Mouse (Mus musculus) kidney, postnatal 14 days (tissue): ENCODE results near the gene Btnl4.
"Not testable (repeated sequence)": the region's sequence is repeated elsewhere in the genome, so short reads cannot be mapped to it uniquely, and the experiment has no call there.

Source experiments
- DNase-seq: peaks from one replicate; pipeline ENCODE4 v3.0.0; 2022; ENCODE audit warnings: mixed read lengths

Btnl4 gene

GRCm38 (mm10) chr17:34477238-34478013 lies at the start of gene Btnl4:
TSS of gene Btnl4 (minus strand) at chr17:34477318.
- not testable (repeated sequence) for DNase-seq

- no peak for DNase-seq
These were observed 41.9 kb upstream of the Btnl4 start for GRCm38 (mm10) chr17:34519001-34519400.

GRCm38 (mm10) chr17:34518571-34518970 lies 41.5 kb upstream of the Btnl4 start:
- DNase-seq: not testable (repeated sequence)

- no peak for DNase-seq
These were observed 40.7 kb upstream of the Btnl4 start for GRCm38 (mm10) chr17:34517795-34518194.

- no peak for DNase-seq
These were observed 40.1 kb upstream of the Btnl4 start, which contains the start of gene Btnl6 for GRCm38 (mm10) chr17:34517252-34517651. TSS of gene Btnl6 (minus strand) at chr17:34517352.

- DNase-seq: no peak
These were observed 39.4 kb upstream of the Btnl4 start for GRCm38 (mm10) chr17:34516514-34516913.

- peak; percentile 6 for DNase-seq
These were observed 34.6 kb upstream of the Btnl4 start for GRCm38 (mm10) chr17:34511723-34512122.

GRCm38 (mm10) chr17:34507591-34507990 lies 30.5 kb upstream of the Btnl4 start:
- DNase-seq: peak; percentile 4

GRCm38 (mm10) chr17:34497726-34498125 lies 20.6 kb upstream of the Btnl4 start:
- not testable (repeated sequence) for DNase-seq

GRCm38 (mm10) chr17:34497319-34497718 lies 20.2 kb upstream of the Btnl4 start:
- DNase-seq: not testable (repeated sequence)

- no peak for DNase-seq
These were observed 19.4 kb upstream of the Btnl4 start for GRCm38 (mm10) chr17:34496539-34496938.

- not testable (repeated sequence) for DNase-seq
These were observed 18.0 kb upstream of the Btnl4 start for GRCm38 (mm10) chr17:34495156-34495555.

GRCm38 (mm10) chr17:34492796-34493195 lies 15.7 kb upstream of the Btnl4 start:
- DNase-seq: no peak

GRCm38 (mm10) chr17:34476427-34476826 lies 691 bp downstream of the Btnl4 start:
- DNase-seq: no peak

- no peak for DNase-seq
These were observed 2.1 kb downstream of the Btnl4 start for GRCm38 (mm10) chr17:34475060-34475459.

GRCm38 (mm10) chr17:34470491-34470890 lies 6.6 kb downstream of the Btnl4 start:
- DNase-seq: peak; percentile 6

GRCm38 (mm10) chr17:34465906-34466305 lies 11.2 kb downstream of the Btnl4 start:
- DNase-seq: not testable (repeated sequence)

- DNase-seq: no peak
These were observed 17.9 kb downstream of the Btnl4 start for GRCm38 (mm10) chr17:34459255-34459654.

GRCm38 (mm10) chr17:34457668-34458067 lies 19.4 kb downstream of the Btnl4 start:
- no peak for DNase-seq

GRCm38 (mm10) chr17:34448473-34449041 lies 28.6 kb downstream of the Btnl4 start:
- no peak for DNase-seq

- DNase-seq: no peak
These were observed 35.1 kb downstream of the Btnl4 start for GRCm38 (mm10) chr17:34441990-34442389.

- peak; percentile 8 for DNase-seq
These were observed 37.3 kb downstream of the Btnl4 start for GRCm38 (mm10) chr17:34439795-34440194.

- no peak for DNase-seq
These were observed 38.5 kb downstream of the Btnl4 start for GRCm38 (mm10) chr17:34438588-34438987.

- no peak for DNase-seq
These were observed 39.5 kb downstream of the Btnl4 start for GRCm38 (mm10) chr17:34437606-34438005.
